Mouse (Mus musculus) stomach, postnatal 0 days (tissue): ENCODE data around the gene Rnd1.

Experiments used
- CTCF ChIP-seq: IDR thresholded peaks from 2 replicates; pipeline ENCODE4 v1.5.1; 2016; ENCODE audit warnings: antibody characterized with exemption, low read depth, mild to moderate bottlenecking, moderate library complexity
- EP300 ChIP-seq: optimal IDR thresholded peaks from 2 replicates; pipeline ENCODE3; 2016; ENCODE audit warnings: antibody characterized with exemption

GRCm38 (mm10) chr15:98676471-98676870 lies 790 bp downstream of the Rnd1 start:
- no peak for TF ChIP-seq CTCF
- TF ChIP-seq EP300, result no peak
